Mouse (Mus musculus) Patski (cell line): ENCODE measurements around the gene Uba6. TPM values are rescaled to one million over a fixed set of nuclear protein-coding genes. Genes with fewer than 3 reads are reported as not detected.

Source experiments
- ATAC-seq: fragments of 100-300 bp; one replicate; pipeline ENCODE4 v1.8.0; 2021
- CTCF ChIA-PET: fragments of 350-600 bp; sonication (Branson Sonifier 250); formaldehyde crosslinking; loops from one replicate; lab custom pipeline; 2022; ENCODE audit warnings: inconsistent platforms; lab: Charles Lee
- POLR2A ChIA-PET: fragments of 350-600 bp; sonication (Branson Sonifier 250); formaldehyde crosslinking; loops from one replicate; lab custom pipeline; 2022; ENCODE audit warnings: antibody characterized with exemption, inconsistent platforms; lab: Charles Lee
- DNase-seq: peaks from one replicate; pipeline ENCODE4 v3.0.0-alpha.2; 2011; ENCODE audit warnings: low read depth, low spot score
- H3K27me3 ChIP-seq: fragments of 371-371 bp; one replicate; pipeline ENCODE4 v1.5.1; 2021
- CTCF ChIP-seq: fragments of 100-300 bp; IDR thresholded peaks from one replicate; pipeline ENCODE4 v1.5.1; 2021
- in situ Hi-C: fragments of 300-500 bp; cut with MboI; formaldehyde crosslinking; loops from 3 replicates; pipeline ENCODE4 v1.11.1; 2018; ENCODE audit warnings: low pct_unique_long_range_greater_than_20kb, mixed read lengths
- polyA plus RNA-seq: library from polyadenylated mRNA; unstranded; gene quantifications from one replicate; pipeline ENCODE4 v1.2.3, GENCODE M21; 2021

The Uba6 gene
- polyA plus RNA-seq, 1 experiment from 2014 or later: 21.5 TPM

- POLR2A ChIA-PET: no interaction called here
- in situ Hi-C loops: loop anchor here (25.0 kb wide), 1 partner anchor 349 kb away; no protein-coding TSS in a partner anchor
- CTCF ChIA-PET: interaction anchor here (1.5 kb wide), 1 partner anchor 109 kb away, joined by 3 read pairs; the partner anchor contains the start of gene Uba6
- no peak for TF ChIP-seq CTCF
- DNase-seq (no peak), ATAC-seq (no peak)
- H3K27me3 ChIP-seq: no peaks in the 10 kb centered on the region
These were observed 109.1 kb downstream of the Uba6 start for GRCm38 (mm10) chr5:86063501-86063900.

Other genes starting within 250 kb of the Uba6 start
- gene Cenpc1, start 107.2 kb downstream of the Uba6 start, polyA plus RNA-seq: 22.4 TPM
- not detected for gene Stap1, start 101.1 kb downstream of the Uba6 start, polyA plus RNA-seq
- not detected for gene Gnrhr, start 25.1 kb upstream of the Uba6 start, polyA plus RNA-seq
- gene Tmprss11c, start 116.5 kb upstream of the Uba6 start, polyA plus RNA-seq: not detected
- not detected for gene Tmprss11d, start 200.6 kb upstream of the Uba6 start, polyA plus RNA-seq